Mouse (Mus musculus) urinary bladder, postnatal 4 days (tissue): ENCODE data around the gene Fam171a1.
A peak's percentile ranks its signal among the peaks of the same experiment; 100 is the strongest.
"Not testable (repeated sequence)": the region's sequence is repeated elsewhere in the genome, so short reads cannot be mapped to it uniquely, and the experiment has no call there.

Experiments used
- DNase-seq, 2 experiments: peaks; one replicate each; pipeline ENCODE4 v3.0.0; 2021 to 2022; ENCODE audit warnings: low spot score in 2 of 2

Fam171a1 gene

DNA sequence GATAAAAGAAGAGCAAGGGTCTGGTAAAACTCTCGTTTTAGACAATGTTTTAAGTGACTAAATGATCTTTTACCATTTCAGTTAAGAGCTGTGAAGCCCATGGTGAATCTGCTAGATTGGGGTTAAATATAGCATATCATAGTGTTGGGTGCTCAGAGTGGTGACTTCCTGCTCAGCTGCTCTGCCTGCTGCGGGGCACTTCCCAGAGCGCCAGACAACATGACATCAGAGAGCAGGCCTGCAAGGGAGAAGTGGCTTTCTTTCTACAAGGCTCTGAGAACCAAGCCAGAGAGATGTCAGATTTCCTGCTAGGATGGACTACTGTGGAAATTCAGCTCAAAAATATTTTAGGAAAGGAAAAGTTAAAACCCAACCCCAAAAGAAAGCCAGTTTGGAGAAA, 57.8 kb downstream of the Fam171a1 start:
- DNase-seq, result no peak

DNA sequence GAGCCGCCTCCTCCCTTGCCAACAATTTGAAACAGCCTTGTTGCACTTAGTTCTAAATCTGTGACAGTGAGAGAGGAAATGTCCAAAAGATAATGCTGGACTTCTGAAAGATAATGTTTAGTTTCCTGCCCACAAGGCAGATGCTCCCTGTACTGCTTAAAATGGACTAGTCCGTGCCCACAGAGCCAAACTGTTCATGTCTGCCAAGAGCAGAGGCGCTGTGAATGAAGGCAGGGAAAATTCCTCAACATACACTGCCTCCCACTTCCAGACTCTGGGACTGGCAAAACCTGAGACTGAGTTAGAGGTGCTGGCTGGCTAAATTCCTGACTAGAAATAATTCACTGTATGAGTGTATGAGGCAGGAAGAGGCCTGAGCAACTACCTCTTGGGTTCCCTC, 58.6 kb downstream of the Fam171a1 start:
- no peak for DNase-seq

DNA sequence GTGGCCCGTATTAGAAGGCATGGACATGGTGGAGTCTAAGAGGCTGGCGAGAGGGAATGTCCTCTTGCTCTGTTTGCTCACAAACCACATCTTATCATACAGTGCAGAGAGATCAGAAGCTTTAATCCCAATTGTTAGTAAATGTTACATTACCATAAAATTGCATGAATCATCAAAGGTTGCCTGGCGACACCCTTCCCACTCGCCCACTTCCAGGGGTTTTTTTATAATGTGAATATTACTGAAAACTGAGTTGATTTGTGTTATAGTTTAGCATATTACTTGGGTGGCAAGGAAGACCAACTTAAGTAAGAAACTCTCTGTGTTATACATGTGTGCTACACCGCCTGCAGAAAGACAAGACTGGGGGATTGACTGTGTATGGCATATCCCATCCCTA, 60.9 kb downstream of the Fam171a1 start:
- DNase-seq, result no peak

DNA sequence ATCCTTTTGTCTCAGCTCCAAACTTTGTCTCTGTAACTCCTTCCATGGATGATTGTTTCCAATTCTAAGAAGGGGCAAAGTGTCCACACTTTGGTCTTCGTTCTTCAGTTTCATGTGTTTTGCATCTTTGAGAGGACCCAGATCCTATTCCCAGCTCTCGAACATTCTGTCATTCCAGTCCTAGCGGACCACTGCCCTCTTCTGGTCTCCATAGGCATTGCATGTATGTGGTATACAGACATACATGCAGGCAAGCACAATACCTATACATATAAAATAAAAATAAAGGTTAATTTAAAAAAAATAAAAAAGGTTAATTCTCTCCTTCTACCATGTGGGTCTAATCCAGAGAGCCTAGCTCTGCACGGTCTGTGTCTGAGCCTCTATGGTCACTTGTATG, 62.0 kb downstream of the Fam171a1 start:
- DNase-seq, result not testable (repeated sequence)

DNA sequence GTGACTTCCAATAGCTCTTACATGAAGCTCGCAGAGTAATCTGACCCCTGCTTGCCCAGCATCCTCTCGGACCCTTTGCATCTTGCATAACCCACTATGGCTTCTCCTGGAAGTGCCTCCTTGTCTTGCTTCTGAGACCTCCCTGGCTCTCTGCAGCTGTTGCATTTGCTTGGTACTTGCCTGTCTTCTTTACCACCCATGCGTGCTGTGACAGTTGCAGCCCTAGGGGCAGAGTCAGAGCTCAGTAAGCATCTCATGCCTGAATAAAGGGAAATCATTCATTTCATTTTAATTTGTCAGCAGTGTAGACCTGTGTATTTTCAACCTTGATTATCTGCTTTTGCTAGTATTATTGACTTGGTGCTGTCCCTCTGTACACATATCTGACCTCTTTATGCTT, 62.7 kb downstream of the Fam171a1 start:
- DNase-seq, result no peak

DNA sequence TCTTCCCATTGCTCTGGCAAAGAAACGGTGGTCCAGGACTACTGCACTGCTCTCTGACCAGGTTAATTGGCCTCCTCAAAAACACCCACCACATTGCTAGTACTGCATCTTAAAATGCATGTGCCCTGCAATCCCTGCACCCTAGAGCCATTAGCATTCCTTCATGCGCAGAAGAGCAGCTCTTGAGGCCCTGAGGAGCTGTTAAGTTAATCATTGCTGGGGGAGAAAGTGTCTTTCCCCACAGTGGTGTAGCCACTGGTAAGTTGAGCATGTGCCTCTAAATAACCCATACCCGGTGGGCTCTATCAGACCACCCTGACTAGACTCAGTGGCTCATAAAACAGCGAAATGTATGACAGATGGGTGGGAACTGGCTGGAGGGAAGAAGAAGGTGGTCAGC, 66.5 kb downstream of the Fam171a1 start:
- no peak for DNase-seq

DNA sequence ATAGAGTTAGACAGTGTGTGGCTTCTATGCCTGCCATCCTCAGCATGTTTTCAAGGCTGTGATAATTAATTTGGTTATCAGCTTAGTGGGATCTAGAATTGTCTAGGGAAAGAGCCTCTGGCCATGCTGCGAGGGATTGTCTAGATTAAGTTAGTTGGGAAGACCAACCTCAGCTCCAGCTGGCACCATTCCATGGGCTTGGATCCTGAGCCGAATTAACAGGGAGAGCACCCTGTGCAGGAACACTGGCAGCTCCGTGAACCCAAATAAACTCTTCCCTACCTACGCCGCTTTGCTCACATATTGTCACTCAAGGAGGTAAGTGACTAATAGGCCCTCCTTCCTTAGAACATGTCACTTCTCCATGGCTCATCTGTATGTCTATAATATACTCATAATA, 69.6 kb downstream of the Fam171a1 start:
- no peak for DNase-seq

DNA sequence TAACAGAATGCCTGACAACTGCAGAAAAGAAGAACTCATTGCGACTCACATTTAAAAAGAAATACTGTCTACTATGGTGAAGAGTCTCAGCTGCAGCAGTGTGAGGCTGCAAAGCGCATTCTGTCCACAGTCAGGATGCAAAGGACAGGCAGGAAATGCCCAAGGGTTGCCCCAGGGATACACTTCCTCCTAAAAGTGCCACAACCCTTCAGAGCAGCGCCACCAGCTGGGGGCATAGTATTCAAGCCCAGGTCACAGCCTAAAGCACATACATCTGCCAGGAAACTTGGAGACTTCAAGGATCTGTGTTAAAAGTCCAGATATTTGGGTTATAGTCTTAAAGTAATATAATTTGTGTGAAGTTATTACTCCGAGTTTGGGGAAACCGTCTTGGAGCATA, 71.3 kb downstream of the Fam171a1 start:
- DNase-seq, result no peak

DNA sequence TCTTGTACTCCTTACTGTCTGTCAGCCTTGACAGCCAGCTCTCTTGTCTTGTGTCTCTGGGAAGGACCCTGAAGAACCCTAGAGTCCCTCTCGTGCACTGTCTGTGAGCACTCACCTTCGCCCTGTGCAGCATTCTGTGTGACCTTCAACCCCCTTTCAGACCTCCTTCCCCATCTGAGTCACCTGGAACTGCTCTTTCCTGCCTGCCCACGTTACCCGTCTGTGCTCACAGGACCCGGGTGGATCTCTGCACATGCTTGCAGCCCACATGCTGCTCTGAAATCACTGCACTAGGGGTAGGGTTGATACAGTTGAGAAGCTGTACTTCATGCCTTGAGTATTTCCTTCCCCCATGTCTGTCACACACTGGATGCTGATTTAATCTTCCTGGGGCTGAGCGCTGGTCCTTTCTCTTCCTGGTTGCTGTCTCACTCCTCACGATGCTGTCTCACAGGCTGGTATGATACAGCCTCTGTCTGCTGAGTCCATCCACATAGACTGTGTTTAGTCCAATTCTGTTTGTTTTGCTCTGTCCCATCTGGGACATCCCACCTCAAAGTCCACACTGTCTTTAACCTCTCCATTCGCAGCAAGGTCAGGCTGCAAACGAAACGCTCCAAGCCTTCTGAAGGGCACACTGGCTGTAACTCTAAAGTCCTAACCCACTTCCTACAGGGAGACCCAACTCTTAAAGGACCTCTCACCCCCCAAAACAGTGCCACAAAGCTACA, 74.9 kb downstream of the Fam171a1 start:
- no peak for DNase-seq

DNA sequence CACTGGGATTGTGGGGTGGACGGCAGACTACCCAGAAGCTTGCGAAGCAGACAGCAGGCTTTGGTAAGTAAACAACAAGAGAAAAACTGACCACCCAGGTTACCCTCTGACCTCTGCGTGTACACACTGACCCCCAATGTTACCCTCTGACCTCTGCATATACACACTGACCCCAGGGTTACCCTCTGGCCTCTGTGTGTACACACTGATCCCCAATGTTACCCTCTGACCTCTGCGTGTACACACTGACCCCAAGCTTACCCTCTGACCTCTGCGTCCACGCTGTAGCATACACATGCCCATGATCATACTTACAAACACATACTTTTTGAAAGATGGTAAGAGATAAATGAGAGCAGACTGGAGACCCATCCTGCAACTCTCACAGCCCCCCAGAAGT, 77.1 kb downstream of the Fam171a1 start:
- DNase-seq, result no peak

DNA sequence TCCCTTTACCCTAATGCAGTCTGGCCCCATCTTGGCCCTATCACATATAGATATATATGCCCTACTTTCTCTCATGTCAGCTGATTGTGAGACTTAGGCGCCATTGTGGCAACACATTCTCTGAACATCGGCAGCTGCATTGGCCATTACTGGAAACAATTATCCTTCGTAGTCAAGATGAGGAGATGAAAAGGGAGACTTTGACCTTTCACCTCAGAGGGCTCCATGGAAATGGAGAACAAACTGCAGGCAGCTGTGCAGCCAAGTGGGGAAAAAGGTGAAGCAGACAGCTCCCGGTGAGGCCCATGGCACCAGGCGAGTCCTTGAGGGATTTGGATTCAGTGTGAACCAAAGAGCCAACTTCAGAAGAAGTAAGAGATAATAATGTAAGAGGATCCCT, 81.5 kb downstream of the Fam171a1 start:
- no peak for DNase-seq

DNA sequence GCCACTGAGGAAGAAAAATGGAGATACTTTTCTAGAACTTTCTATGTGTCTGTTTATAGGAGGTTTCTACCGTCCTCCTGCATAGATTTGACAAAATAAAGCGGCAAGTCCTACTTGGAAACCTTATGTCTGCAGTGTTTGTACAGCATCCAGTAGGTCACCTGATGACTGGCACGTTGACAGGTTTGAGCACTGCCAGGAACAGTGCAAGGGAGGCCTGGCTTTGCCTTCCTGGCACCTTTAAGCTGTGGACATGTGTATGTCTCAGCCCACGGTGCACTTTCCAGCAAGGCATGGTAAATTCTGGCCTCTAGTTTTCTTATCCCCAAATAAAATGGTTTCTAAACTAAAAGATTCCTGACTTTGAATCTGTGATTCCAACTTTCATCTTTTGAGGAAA, 86.4 kb downstream of the Fam171a1 start:
- DNase-seq, result no peak

DNA sequence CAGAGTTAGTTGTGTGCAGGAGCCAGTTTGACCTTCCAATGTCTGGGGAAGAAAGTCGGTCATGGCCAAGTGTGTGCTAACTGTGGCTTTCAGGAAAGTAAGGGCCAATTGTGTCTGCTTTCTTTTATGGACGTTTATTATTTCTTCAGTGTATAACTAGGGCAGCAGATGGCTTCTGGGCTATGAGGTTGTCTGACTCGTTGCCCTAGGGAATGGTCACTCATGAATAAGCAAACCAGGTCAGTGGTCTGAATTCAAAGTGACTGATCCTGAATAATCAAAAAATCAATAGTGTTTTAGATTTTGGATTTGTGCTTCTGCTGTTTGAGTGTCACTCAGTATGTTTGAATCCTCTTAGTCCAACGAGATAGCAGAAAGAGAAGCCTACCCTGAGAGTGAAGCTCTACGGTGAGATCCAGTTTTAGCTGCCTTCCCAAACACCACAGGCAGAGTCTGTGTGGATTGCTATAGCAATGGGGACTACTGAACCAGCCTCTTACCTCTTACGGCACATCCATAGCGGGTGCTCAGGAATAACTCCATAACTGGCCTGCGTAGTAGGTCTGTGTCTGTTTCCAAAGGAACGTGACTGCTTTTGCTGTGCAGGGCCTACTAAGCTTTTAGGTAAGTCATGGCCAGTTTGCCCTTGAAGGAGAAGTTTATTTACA, 93.1 kb downstream of the Fam171a1 start:
- DNase-seq, result no peak

DNA sequence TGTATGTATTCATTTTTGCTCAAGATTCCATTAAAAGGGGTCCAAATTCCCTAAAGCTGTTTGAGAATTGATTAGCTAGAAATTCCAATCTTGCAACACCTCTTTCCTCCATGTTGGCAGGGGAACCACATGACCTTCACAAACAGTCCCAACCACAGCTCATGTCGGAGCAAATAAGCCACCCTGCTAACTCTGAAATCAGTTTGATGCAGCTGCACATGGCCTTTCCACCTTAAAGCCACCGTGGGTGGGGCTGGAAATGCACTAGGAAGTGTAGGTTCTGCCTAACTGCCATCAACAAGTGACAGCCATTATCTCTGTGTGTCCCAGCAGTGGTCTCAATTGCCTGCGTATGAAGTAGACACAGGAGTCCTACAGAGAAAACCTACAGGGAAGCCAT, 101.5 kb downstream of the Fam171a1 start:
- DNase-seq, result no peak

DNA sequence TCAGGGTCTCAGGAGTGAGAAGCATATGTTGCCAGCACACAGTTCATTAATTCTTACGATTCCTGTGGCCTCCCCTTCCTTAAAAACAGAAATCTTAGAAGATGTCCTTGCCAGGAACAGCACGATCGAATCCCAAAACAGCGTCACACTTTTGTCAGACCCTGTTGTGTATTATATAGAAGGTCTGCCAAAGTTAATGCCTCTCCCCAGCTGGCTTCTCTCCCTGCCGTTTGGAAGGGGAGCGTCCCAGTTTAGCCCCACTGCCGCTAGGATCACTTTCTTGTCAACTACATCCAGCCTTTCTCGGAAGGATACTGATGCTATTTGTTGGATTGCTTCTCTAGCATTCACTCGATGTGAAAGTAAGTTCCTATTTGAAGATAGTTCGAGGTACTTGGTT, 102.6 kb downstream of the Fam171a1 start:
- no peak for DNase-seq

DNA sequence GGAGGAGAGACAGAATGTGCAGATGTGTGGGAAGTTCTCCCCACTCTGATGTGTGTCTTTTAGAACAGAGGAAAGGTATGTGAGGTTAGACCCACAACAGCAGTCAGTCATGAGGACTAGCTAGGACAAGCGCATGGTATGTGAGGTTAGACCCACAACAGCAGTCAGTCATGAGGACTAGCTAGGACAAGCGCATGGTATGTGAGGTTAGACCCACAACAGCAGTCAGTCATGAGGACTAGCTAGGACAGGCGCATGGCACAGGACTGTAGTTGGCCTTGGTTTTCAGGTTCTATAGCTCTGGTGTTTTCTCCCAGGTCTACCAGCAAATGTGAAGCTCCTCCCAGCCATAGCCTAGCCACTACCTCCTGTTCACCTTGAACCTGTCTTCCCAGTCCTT, 103.6 kb downstream of the Fam171a1 start:
- DNase-seq, result not testable (repeated sequence)

DNA sequence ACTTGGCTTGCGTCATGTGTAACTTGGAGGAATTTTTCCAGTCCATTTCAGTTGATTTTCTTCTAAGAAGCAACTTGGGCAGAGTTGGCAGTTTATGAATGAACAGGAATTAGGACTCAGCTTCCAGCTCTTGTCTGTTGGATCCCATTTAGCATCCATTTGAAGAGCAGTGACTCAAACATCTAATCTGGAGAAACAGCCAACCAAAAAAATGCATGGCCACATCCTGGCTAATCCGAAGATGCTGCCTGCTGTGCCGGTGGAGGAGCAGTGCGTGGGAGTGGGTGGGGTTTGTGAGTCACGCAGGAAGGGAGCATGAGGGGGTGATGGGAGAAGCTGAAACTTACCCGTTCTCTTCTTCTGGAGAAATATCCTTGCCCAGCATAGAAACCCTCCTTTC, 104.2 kb downstream of the Fam171a1 start:
- DNase-seq, result no peak

DNA sequence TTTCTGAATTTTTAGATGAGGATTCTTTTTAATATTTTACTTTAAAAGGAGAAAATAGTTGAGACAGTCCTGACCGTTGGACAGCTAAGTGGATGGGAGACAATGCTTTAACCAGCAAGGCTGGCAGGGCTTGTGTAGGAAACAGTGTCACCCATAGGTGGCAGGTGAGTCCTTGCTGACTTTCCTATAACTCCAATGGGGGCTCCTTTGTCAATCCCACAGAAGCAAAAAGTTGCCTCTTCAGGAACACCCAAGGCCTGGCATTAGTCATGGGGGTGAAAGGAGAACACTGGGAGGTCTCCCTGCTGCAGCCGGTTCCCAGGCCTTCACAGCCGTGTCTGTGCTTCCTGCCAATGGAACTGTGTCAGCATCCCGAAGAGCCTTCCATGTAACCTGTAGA, 114.5 kb downstream of the Fam171a1 start:
- no peak for DNase-seq

DNA sequence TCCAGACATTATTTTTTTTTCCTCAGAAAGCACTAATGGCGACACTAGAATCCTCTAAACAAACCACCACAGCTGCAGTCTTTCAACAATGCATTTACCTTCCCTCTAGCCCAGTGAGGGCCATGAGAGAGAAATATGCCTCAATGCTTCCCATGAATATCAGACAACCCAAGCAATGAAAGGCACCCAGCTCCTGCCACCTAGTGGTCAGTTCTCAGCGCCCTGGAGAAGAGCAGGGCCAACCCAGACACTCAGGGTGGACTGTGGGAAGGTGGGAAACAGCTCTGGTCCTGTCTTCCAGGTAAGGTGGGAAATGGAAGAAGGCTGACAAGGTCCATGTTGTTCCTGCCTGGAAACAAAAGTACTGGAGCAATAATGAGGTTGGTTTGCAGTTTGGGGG, 115.0 kb downstream of the Fam171a1 start:
- DNase-seq, result peak; percentile 37 to 64

DNA sequence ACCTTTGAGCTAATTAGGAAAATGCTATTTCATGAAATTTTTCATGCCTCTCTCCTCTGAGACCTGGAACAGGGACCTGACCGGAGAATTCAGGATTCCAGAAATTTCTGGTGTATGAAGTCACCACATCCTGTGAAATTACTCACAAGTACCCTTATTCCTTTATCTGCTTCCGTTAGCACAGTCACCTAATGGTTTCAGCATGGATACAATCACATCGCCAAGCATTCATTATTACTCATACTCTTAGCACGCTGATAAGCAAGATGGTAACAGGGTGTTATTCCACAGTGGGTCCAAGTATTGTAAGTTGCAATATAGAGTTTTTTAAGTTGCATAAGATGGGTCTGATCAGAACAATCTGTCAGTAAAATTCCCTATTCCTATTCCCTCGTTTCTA, 125.2 kb downstream of the Fam171a1 start:
- DNase-seq, result no peak

DNA sequence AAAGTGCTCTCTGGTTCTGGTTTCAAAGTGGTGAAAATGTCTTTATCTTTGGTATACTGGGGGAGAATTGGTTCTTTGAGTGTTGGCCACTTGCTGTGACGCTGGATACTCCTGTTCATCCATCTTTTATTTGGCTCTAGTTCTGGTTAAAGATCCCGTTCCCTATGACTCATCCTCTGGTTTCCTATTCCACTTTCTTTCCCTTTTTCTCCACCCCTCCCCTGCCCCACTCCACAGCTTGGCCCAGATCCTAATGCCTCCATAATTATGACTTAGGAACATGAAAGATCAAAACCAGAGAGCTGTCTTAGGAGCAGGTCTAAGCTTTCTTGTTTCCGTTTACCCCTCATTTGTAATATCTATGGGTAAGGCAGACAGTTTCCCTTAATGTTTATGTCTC, 130.2 kb downstream of the Fam171a1 start:
- no peak for DNase-seq

DNA sequence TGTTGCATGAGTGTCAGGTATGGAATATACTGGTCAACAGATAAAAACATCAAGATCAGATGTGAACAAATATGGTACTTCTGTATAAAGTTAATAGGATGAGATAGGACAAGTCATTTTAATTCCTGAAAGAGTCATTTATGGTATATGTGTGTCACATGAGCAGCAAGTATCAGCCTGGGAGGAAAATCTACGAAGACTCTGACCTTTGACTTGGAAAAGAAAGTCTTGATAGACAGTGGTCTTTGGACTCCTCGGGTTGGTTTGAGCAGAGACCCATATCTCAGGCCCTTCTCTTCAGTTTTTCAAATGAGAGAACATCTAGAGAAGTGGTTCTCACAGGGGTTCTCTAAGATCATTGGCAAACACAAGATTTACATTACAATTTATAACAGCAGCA, 137.3 kb downstream of the Fam171a1 start:
- no peak for DNase-seq

DNA sequence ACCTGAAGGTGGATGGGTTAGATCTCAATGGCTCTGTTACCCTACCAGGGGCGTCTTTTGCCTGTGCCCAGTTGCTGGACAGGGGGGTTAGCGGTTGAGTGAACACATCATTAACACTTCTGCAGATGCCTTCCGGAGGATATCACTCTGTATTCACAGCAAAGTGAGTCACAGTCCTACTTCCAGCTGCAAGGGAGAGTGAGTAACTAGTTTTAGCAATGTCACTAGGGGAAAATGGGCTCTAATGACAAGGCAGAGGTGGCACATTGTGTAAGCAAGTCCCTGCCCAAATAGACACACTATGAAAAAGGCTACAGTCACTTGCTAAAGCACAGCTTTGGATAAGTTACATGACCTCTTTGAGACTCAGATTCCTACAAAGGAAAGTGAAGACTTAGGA, 152.4 kb downstream of the Fam171a1 start:
- DNase-seq, result no peak

DNA sequence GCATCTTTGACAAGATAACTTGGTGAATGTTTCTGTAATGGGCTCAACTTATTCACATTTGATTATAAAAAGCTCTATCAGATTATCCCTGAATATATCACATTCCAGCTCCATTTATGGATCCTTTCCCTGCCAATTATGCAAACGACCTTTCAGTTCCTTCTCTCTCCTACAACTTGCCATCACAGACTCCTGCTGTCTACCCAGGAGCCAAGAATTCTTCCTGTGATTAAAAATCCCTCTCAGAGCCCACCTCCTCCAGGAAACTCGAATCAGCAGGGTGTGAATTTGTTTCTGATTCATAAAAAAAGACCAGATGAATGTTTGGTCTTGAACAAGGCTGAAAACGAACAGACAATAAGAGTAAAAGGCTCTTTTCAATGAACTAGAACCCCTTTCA, 153.9 kb downstream of the Fam171a1 start:
- DNase-seq, result no peak
